Mouse (Mus musculus) hindbrain, embryonic 16.5 days (tissue): Measurements from ENCODE around the gene Pcp4l1. TPM values are rescaled to one million over a fixed set of nuclear protein-coding genes. Genes with fewer than 3 reads are reported as not detected.

Experiments
- ATAC-seq: fragments of 200-750 bp; cut with Nextera tagmentation; 2 replicates; pipeline ENCODE4 v1.8.0; 2017; ENCODE audit warnings: moderate TSS enrichment, moderate library complexity
- H3K27ac ChIP-seq: fragments of 300-500 bp; sonication (generic); 2 replicates; pipeline ENCODE4 v1.5.1; 2014; ENCODE audit warnings: low read depth, mild to moderate bottlenecking, control low read depth, low read length, moderate library complexity
- H3K27me3 ChIP-seq: fragments of 300-500 bp; sonication (generic); replicated peaks from 2 replicates; pipeline ENCODE4 v1.6.1; 2014; ENCODE audit warnings: low read length; ENCODE audit not compliant: control insufficient read depth, insufficient read depth
- H3K36me3 ChIP-seq: fragments of 300-500 bp; sonication (generic); 2 replicates; pipeline ENCODE4 v1.6.1; 2014; ENCODE audit warnings: mild to moderate bottlenecking, low read length, moderate library complexity, mixed read lengths; ENCODE audit not compliant: control insufficient read depth, insufficient read depth
- H3K4me1 ChIP-seq: fragments of 300-500 bp; sonication (generic); 2 replicates; pipeline ENCODE4 v1.6.1; 2014; ENCODE audit warnings: low read depth, low read length; ENCODE audit not compliant: control insufficient read depth, insufficient read depth
- H3K4me2 ChIP-seq: fragments of 300-500 bp; sonication (generic); 2 replicates; pipeline ENCODE4 v1.6.1; 2014; ENCODE audit warnings: mild to moderate bottlenecking, low read length, control low read depth, moderate library complexity
- H3K4me3 ChIP-seq: fragments of 300-500 bp; sonication (generic); 2 replicates; pipeline ENCODE4 v1.5.1; 2014; ENCODE audit warnings: mild to moderate bottlenecking, low read length, control low read depth, moderate library complexity
- H3K9ac ChIP-seq: fragments of 300-500 bp; sonication (generic); 2 replicates; pipeline ENCODE4 v1.6.1; 2014; ENCODE audit warnings: low read depth, mild to moderate bottlenecking, control low read depth, low read length, moderate library complexity
- H3K9me3 ChIP-seq: fragments of 300-500 bp; sonication (generic); 2 replicates; pipeline ENCODE4 v1.6.1; 2014; ENCODE audit warnings: mild to moderate bottlenecking, low read length, moderate library complexity; ENCODE audit not compliant: control insufficient read depth
- WGBS: fragments of 180-500 bp; shearing (Covaris S2); extraction: QIAGEN DNeasy Blood & Tissue Kit; methylation state at CpG from one replicate; pipeline ENCODE4 v1.1.7; 2014; 5-methylcytosine and 5-hydroxymethylcytosine counted together
- polyA plus RNA-seq: library from polyadenylated mRNA; unstranded; fragments of >200 nt; fragmentation: Nextera tagmentation; extraction: Ambion mirVana; gene quantifications from 2 replicates; pipeline ENCODE4 v1.2.1, GENCODE M21; 2015

Pcp4l1 gene
- polyA plus RNA-seq, 1 experiment from 2014 or later, result 48.7 TPM

GRCm38 (mm10) chr1:171193093-171193840, 2.8 kb downstream of the Pcp4l1 start:
- WGBS, result 3% methylated on average over 18 of the region's 18 CpGs
- Histone ChIP-seq H3K9ac (peak overlapping the region; percentile 30; the same call in 1 of the 2 replicates), H3K9me3 (no peaks in the 10 kb centered on the region), H3K4me1 (peaks cover 23% of the 10 kb centered on the region), H3K4me2 (peak overlapping the region; percentile 58), H3K27ac (peak overlapping the region; percentile 30), H3K36me3 (no peaks in the 10 kb centered on the region), H3K27me3 (peaks cover 6% of the 10 kb centered on the region; the same call in 1 of the 2 replicates), H3K4me3 (peak overlapping the region; percentile 32)
- ATAC-seq, result peak; percentile 21; the same call in 1 of the 2 replicates

DNA sequence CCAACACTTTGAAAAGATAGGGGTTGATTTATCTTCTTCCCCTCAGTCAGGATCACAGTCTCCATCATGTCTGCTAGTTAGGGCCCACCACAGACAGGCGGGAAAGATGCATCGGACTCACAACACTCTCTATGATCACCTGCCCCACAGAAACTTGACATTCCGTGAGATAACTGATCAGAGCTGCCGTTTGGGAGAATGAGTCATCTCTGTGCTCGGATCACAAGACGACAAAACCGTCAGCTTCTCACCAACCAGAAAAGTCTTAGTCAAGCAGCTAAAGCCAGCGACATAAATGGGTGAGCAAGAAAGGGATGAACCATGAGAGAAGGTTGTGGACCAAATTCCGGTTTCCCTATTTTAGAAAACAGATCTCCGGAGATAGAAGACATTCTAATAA, 3.8 kb downstream of the Pcp4l1 start:
- Histone ChIP-seq H3K36me3 (no peaks in the 10 kb centered on the region), H3K27ac (no peak overlapping the region), H3K4me1 (peaks cover 23% of the 10 kb centered on the region), H3K27me3 (peaks cover 4% of the 10 kb centered on the region; the same call in 1 of the 2 replicates), H3K9ac (no peak overlapping the region), H3K9me3 (no peaks in the 10 kb centered on the region), H3K4me3 (no peak overlapping the region), H3K4me2 (no peak overlapping the region)
- no peak for ATAC-seq
- 55% methylated on average over 10 of the region's 10 CpGs for WGBS

GRCm38 (mm10) chr1:171190832-171191231, 5.2 kb downstream of the Pcp4l1 start:
- no peak for ATAC-seq
- 94% methylated on average over 9 of the region's 9 CpGs for WGBS
- H3K4me2 ChIP-seq, result no peak overlapping the region

GRCm38 (mm10) chr1:171189476-171190114, 6.5 kb downstream of the Pcp4l1 start:
- H3K36me3 ChIP-seq, result no peaks in the 10 kb centered on the region
- H3K27me3 ChIP-seq, result no peaks in the 10 kb centered on the region
- no peak overlapping the region for H3K27ac ChIP-seq
- no peak overlapping the region for H3K4me2 ChIP-seq
- H3K9ac ChIP-seq, result no peak overlapping the region
- 31% methylated on average over 14 of the region's 14 CpGs for WGBS
- peaks cover 14% of the 10 kb centered on the region for H3K4me1 ChIP-seq
- ATAC-seq, result peak; percentile 46; the same call in 1 of the 2 replicates
- no peak overlapping the region for H3K4me3 ChIP-seq
- no peaks in the 10 kb centered on the region for H3K9me3 ChIP-seq

More at GRCm38 (mm10) chr1:171190832-171191231, 5.2 kb downstream of the Pcp4l1 start:
- Histone ChIP-seq H3K27me3 (peaks cover 1% of the 10 kb centered on the region; the same call in 1 of the 2 replicates), H3K4me1 (peaks cover 22% of the 10 kb centered on the region), H3K27ac (no peak overlapping the region), H3K9me3 (no peaks in the 10 kb centered on the region), H3K4me3 (no peak overlapping the region), H3K9ac (no peak overlapping the region), H3K36me3 (no peaks in the 10 kb centered on the region)

- Histone ChIP-seq H3K27me3 (no peaks in the 10 kb centered on the region), H3K9ac (no peak overlapping the region), H3K27ac (no peak overlapping the region), H3K4me3 (no peak overlapping the region), H3K36me3 (no peaks in the 10 kb centered on the region), H3K9me3 (no peaks in the 10 kb centered on the region), H3K4me1 (peaks cover 14% of the 10 kb centered on the region), H3K4me2 (no peak overlapping the region)
- ATAC-seq, result no peak
- 7% methylated on average over 8 of the region's 8 CpGs for WGBS
Measured at GRCm38 (mm10) chr1:171189046-171189445, 7.0 kb downstream of the Pcp4l1 start.

DNA sequence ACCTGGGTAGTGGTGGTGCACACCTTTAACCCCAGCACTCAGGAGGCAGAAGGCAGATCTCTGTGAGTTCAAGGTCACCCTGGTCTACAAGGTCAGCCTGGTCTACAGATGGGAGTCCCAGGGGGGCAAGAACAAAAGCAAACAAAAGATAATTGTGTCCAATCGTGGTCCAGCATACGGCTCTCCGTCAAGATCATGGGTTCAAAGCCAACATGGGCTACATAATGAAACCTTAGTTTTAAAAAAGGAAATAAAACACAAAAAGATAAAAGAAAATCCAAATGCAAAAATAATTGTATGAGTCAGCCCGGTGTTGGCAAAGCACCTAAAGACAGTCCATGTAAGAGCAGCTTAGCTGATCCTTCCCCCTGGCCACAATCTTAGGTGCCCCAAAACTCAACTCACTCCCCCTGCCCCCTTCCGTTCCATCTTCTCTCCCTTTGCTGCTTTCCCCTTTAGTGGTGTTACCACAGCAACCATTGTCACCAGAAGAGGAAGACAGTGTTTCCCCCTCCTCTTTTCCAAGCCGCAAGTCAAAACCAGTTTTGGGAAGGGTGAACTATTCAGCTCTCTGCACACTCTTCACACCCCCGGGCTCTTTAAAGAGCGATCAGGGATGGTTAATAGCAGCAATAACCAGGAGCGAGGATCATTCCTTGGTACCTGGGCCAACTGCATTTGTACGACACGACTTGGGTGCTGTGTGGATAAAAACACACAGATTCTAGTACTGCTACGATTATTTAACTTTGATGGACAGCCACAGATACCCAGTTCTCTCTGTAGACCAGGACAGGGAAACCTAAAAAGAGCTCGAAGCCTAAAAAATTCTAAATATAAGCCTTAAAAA, 8.0 kb downstream of the Pcp4l1 start:
- no peak overlapping the region for H3K4me3 ChIP-seq
- no peaks in the 10 kb centered on the region for H3K9me3 ChIP-seq
- no peak overlapping the region for H3K27ac ChIP-seq
- H3K4me2 ChIP-seq, result peak overlapping the region; percentile 8; the same call in 1 of the 2 replicates
- H3K9ac ChIP-seq, result no peak overlapping the region
- 19% methylated on average over 13 of the region's 13 CpGs for WGBS
- H3K4me1 ChIP-seq, result peaks cover 8% of the 10 kb centered on the region
- peak; percentile 48; the same call in 1 of the 2 replicates for ATAC-seq
- H3K36me3 ChIP-seq, result no peaks in the 10 kb centered on the region
- no peaks in the 10 kb centered on the region for H3K27me3 ChIP-seq

DNA sequence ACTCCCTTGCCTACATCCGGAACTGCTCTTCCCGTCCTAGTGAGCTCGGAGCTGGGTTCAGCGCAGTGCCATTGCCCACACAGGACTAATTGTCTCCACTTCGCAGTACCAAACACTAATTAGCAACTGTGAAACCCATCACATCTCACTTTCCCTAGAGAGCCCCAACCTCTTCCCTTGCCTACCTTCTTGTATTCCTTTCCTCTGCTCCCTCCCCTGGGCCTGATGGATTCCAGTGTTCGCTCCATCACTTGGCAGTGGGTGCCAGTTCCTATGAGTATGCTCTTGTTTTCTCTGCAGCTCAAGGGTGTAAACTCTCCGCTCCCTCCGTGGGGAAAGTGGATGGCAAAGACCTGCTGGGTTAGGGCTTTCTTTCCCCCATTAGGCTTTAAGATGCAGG, 10.4 kb downstream of the Pcp4l1 start:
- H3K27me3 ChIP-seq, result no peaks in the 10 kb centered on the region
- H3K9ac ChIP-seq, result no peak overlapping the region
- no peak overlapping the region for H3K4me2 ChIP-seq
- no peak; the same call in 1 of the 2 replicates for ATAC-seq
- H3K9me3 ChIP-seq, result no peaks in the 10 kb centered on the region
- 60% methylated on average over 8 of the region's 8 CpGs for WGBS
- H3K4me1 ChIP-seq, result peaks cover 4% of the 10 kb centered on the region
- no peak overlapping the region for H3K4me3 ChIP-seq
- H3K36me3 ChIP-seq, result no peaks in the 10 kb centered on the region
- no peak overlapping the region for H3K27ac ChIP-seq

- Histone ChIP-seq H3K9me3 (no peaks in the 10 kb centered on the region), H3K27me3 (no peaks in the 10 kb centered on the region), H3K36me3 (no peaks in the 10 kb centered on the region), H3K4me3 (no peak overlapping the region), H3K4me2 (no peak overlapping the region), H3K4me1 (peaks cover 4% of the 10 kb centered on the region), H3K9ac (no peak overlapping the region), H3K27ac (no peak overlapping the region)
- no peak for ATAC-seq
- WGBS, result 87% methylated on average over 7 of the region's 7 CpGs
Measured at GRCm38 (mm10) chr1:171184314-171184713, 11.8 kb downstream of the Pcp4l1 start.
